Mouse (Mus musculus) kidney, embryonic 14.5 days (tissue): Measurements from ENCODE around the gene Ascl1. TPM values are rescaled to one million over a fixed set of nuclear protein-coding genes. Genes with fewer than 3 reads are reported as not detected.

Source experiments
- ATAC-seq: fragments of 200-750 bp; cut with Nextera tagmentation; 2 replicates; pipeline ENCODE4 v1.8.0; 2017; ENCODE audit warnings: moderate number of reproducible peaks, mild to moderate bottlenecking, moderate TSS enrichment, moderate library complexity; ENCODE audit not compliant: low FRiP score, low TSS enrichment
- H3K27ac ChIP-seq: fragments of 300-500 bp; sonication (generic); 2 replicates; pipeline ENCODE4 v1.5.1; 2014; ENCODE audit warnings: low read depth, mild to moderate bottlenecking, low read length, moderate library complexity, mixed read lengths
- H3K27me3 ChIP-seq: fragments of 300-500 bp; sonication (generic); 2 replicates; pipeline ENCODE4 v1.6.1; 2014; ENCODE audit warnings: mild to moderate bottlenecking, low read length; ENCODE audit not compliant: control insufficient read depth, insufficient read depth
- H3K36me3 ChIP-seq: fragments of 300-500 bp; sonication (generic); 2 replicates; pipeline ENCODE4 v1.6.1; 2014; ENCODE audit warnings: low read length, mixed read lengths; ENCODE audit not compliant: control insufficient read depth, insufficient read depth
- H3K4me1 ChIP-seq: fragments of 300-500 bp; sonication (generic); 2 replicates; pipeline ENCODE4 v1.6.1; 2014; ENCODE audit warnings: low read length, mixed read lengths; ENCODE audit not compliant: control insufficient read depth, insufficient read depth
- H3K4me2 ChIP-seq: fragments of 300-500 bp; sonication (generic); replicated peaks from 2 replicates; pipeline ENCODE4 v1.6.1; 2014; ENCODE audit warnings: low read depth, mild to moderate bottlenecking, low read length
- H3K4me3 ChIP-seq: fragments of 300-500 bp; sonication (generic); 2 replicates; pipeline ENCODE4 v1.5.1; 2014; ENCODE audit warnings: mild to moderate bottlenecking, low read length
- H3K9ac ChIP-seq: fragments of 300-500 bp; sonication (generic); 2 replicates; pipeline ENCODE4 v1.6.1; 2014; ENCODE audit warnings: low read depth, mild to moderate bottlenecking, low read length, moderate library complexity
- H3K9me3 ChIP-seq: fragments of 300-500 bp; sonication (generic); 2 replicates; pipeline ENCODE4 v1.6.1; 2016; ENCODE audit warnings: low read length; ENCODE audit not compliant: control insufficient read depth
- WGBS: fragments of 180-500 bp; shearing (Covaris S2); extraction: QIAGEN DNeasy Blood & Tissue Kit; methylation state at CpG from one replicate; pipeline ENCODE4 v1.1.7; 2014; 5-methylcytosine and 5-hydroxymethylcytosine counted together
- polyA plus RNA-seq: library from polyadenylated mRNA; unstranded; fragments of >200 nt; fragmentation: Nextera tagmentation; extraction: Ambion mirVana; gene quantifications from 2 replicates; pipeline ENCODE4 v1.2.1, GENCODE M21; 2014

Ascl1 gene
- polyA plus RNA-seq, 1 experiment from 2014 or later: 0.93 TPM

GRCm38 (mm10) chr10:87450777-87451176 lies 42.7 kb downstream of the Ascl1 start:
- ATAC-seq: no peak
- H3K27me3 ChIP-seq: no peaks in the 10 kb centered on the region
- H3K4me2 ChIP-seq: no peak overlapping the region
- H3K4me1 ChIP-seq: no peaks in the 10 kb centered on the region
- H3K9ac ChIP-seq: no peak overlapping the region
- H3K36me3 ChIP-seq: no peaks in the 10 kb centered on the region
- H3K27ac ChIP-seq: no peak overlapping the region
- 93% methylated on average over 3 of the region's 3 CpGs for WGBS
- H3K4me3 ChIP-seq: no peak overlapping the region
- no peaks in the 10 kb centered on the region for H3K9me3 ChIP-seq

- no peak overlapping the region for H3K27ac ChIP-seq
- 85% methylated on average over 6 of the region's 6 CpGs for WGBS
- H3K9me3 ChIP-seq: no peaks in the 10 kb centered on the region
- no peak for ATAC-seq
- H3K27me3 ChIP-seq: no peaks in the 10 kb centered on the region
- H3K4me1 ChIP-seq: no peaks in the 10 kb centered on the region
- H3K4me2 ChIP-seq: no peak overlapping the region
- no peaks in the 10 kb centered on the region for H3K36me3 ChIP-seq
- no peak overlapping the region for H3K4me3 ChIP-seq
- no peak overlapping the region for H3K9ac ChIP-seq
Measured at GRCm38 (mm10) chr10:87449368-87449767, 44.1 kb downstream of the Ascl1 start.

DNA sequence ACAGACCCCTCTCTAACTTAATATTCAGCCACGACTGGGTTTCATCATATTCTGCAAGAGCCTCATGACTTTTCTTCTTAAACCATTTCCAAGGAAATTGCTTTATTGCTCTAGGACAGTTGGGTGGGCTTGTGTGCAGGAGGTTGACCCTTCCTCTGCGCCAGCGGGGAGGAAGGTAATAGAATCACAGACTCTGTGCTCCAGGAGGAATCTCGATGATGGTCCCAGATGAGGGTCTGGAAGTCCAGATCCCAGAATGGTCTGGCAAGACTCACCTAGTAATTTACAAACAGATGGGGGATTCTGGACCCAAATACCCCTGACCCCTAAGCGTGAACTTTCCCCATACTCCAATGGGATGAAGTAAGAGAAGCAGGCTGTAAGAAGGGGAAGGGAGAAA lies 45.2 kb downstream of the Ascl1 start:
- Histone ChIP-seq H3K27me3 (no peaks in the 10 kb centered on the region), H3K4me2 (no peak overlapping the region), H3K27ac (no peak overlapping the region), H3K36me3 (no peaks in the 10 kb centered on the region), H3K4me1 (no peaks in the 10 kb centered on the region), H3K9me3 (no peaks in the 10 kb centered on the region), H3K9ac (no peak overlapping the region), H3K4me3 (no peak overlapping the region)
- 39% methylated on average over 5 of the region's 5 CpGs for WGBS
- ATAC-seq: no peak

GRCm38 (mm10) chr10:87447754-87448095 lies 45.7 kb downstream of the Ascl1 start:
- Histone ChIP-seq H3K9me3 (no peaks in the 10 kb centered on the region), H3K4me3 (no peak overlapping the region; the same call in 1 of the 2 replicates), H3K36me3 (no peaks in the 10 kb centered on the region), H3K9ac (no peak overlapping the region), H3K4me1 (no peaks in the 10 kb centered on the region), H3K4me2 (peak overlapping the region; percentile 15), H3K27me3 (no peaks in the 10 kb centered on the region), H3K27ac (no peak overlapping the region)
- 1% methylated on average over 9 of the region's 9 CpGs for WGBS
- ATAC-seq: peak; percentile 73; the same call in 1 of the 2 replicates

- 21% methylated on average over 13 of the region's 13 CpGs for WGBS
- Histone ChIP-seq H3K27me3 (no peaks in the 10 kb centered on the region), H3K4me3 (no peak overlapping the region), H3K4me2 (peak overlapping the region; percentile 15), H3K9me3 (no peaks in the 10 kb centered on the region), H3K4me1 (no peaks in the 10 kb centered on the region), H3K27ac (no peak overlapping the region), H3K9ac (no peak overlapping the region), H3K36me3 (no peaks in the 10 kb centered on the region)
- no peak for ATAC-seq
Measured at GRCm38 (mm10) chr10:87446829-87447753, 46.4 kb downstream of the Ascl1 start.

DNA sequence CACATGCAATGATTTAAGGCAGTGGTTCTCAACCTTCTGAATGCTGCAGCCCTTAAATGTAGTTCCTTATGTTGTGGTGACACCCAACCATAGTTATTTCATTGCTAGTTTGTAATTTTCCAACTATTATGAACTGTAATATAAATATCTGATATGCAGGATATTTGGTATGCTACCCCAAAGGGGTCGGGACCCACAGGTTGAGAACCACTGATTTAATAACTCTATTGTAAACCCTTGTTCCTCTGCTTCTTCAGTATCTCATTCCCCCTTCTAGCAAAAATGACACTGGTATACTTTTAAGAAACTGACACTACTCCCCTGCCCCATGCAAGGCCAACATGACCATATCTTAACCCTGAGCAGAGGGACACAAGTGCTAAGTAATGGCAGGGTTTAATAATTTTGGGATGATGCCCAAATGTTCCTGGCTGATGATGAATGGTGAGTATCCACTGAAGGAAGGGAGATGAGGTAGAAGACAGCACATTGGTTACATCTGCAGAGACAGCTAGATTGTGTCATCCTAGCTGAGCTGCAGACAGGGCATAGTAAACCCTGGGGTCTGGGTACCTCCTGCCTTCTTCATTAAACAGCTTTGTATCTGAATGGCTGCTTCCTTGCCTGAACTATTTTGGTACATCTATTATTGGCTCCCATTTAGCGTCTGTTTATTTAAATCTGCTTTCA lies 47.2 kb downstream of the Ascl1 start:
- Histone ChIP-seq H3K9ac (no peak overlapping the region), H3K27me3 (no peaks in the 10 kb centered on the region), H3K4me3 (no peak overlapping the region), H3K9me3 (no peaks in the 10 kb centered on the region), H3K36me3 (no peaks in the 10 kb centered on the region), H3K4me2 (no peak overlapping the region), H3K27ac (no peak overlapping the region), H3K4me1 (no peaks in the 10 kb centered on the region)
- no peak for ATAC-seq
- WGBS: 74% methylated on average over 2 of the region's 2 CpGs

Other genes starting within 250 kb of the Ascl1 start
- gene Pah, start 28.1 kb upstream of the Ascl1 start, polyA plus RNA-seq: 0.36 and 0.60 TPM in 2 replicates